Mouse (Mus musculus) ES-Bruce4 (cell line): ENCODE results near the gene Fam57b.

ENCODE experiments used
- CTCF ChIP-seq: IDR thresholded peaks from one replicate; pipeline ENCODE4 v1.8.1; 2011; ENCODE audit warnings: low read depth, low read length
- EP300 ChIP-seq: IDR thresholded peaks from 2 replicates; pipeline ENCODE4 v1.6.1; 2011; ENCODE audit warnings: low read depth, low read length; ENCODE audit not compliant: insufficient read depth
- POLR2A ChIP-seq: IDR thresholded peaks from one replicate; pipeline ENCODE4 v1.8.1; 2011; ENCODE audit warnings: low read length; ENCODE audit not compliant: insufficient read depth

GRCm38 (mm10) chr7:126797411-126798126 is at the start of gene Fam57b:
- TF ChIP-seq CTCF: no peak
- TF ChIP-seq POLR2A: no peak
- TF ChIP-seq EP300: no peak
